Mouse (Mus musculus) bone marrow macrophage, adult 2 months (primary cell): Measurements from ENCODE around the gene Cd96.

Source experiments
- CTCF ChIP-seq: IDR thresholded peaks from 2 replicates; pipeline ENCODE4 v1.5.1; 2012; ENCODE audit warnings: low read depth, mild to moderate bottlenecking, low read length, moderate library complexity
- POLR2A ChIP-seq: IDR thresholded peaks from 2 replicates; pipeline ENCODE4 v1.6.1; 2012; ENCODE audit warnings: mild to moderate bottlenecking, low read depth, low read length, borderline replicate concordance

DNA sequence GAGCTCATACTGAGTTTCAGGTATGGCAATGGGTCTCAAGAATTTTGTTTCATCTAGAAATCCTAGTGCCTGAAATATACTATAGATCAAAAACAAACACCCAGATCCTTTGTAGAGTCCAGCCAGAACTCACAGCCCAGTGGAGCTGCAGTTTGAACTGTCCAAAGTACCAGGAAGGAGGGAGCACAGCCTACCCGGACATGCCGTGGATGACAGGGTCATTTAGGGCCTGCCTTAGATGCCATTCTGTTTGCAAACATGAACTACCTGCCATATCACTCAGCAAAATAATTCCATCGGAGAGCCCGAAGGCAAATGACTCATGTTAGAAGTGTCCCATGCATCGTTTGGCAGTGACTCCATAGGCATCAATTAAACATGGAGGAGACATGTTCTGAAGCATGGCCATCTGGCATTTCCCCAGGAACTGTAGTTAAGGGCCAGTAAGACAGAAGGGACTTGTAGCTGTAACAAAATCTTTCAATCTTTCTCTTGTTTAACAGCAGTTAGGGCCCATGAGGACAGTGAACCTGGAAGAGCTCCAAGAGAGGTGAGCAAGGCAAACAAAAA, 111.9 kb downstream of the Cd96 start:
- TF ChIP-seq POLR2A (no peak), CTCF (no peak)
